Mouse (Mus musculus) CD4-positive, CD25-positive, alpha-beta regulatory T cell, adult 9 weeks (primary cell): Measurements from ENCODE around the gene Smco2. TPM values are rescaled to one million over a fixed set of nuclear protein-coding genes. Genes with fewer than 3 reads are reported as not detected.

Source experiments
- polyA plus RNA-seq: library from polyadenylated mRNA; unstranded; fragments of 100-300 nt; shearing (Covaris generic); gene quantifications from one replicate; pipeline ENCODE4 v1.2.1, GENCODE M21; 2017

Gene Smco2
- polyA plus RNA-seq, result not detected

GRCm38 (mm10) chr6:146850050-146850449, at the start of gene Smco2:
TSS of gene Smco2 (plus strand) at chr6:146850104.

GRCm38 (mm10) chr6:146887958-146888659, 38.2 kb downstream of the Smco2 start, which contains the start of gene Ppfibp1:
TSS of gene Ppfibp1 (plus strand) at chr6:146888487.

Other genes starting within 250 kb of the Smco2 start
- gene Med21, start 207.6 kb upstream of the Smco2 start, polyA plus RNA-seq, result 85.2 TPM
- 2.6 TPM for gene Tm7sf3, start 207.3 kb upstream of the Smco2 start, polyA plus RNA-seq
- 9.8 TPM for gene Stk38l, start 125.1 kb upstream of the Smco2 start, polyA plus RNA-seq
- gene Arntl2, start 54.0 kb upstream of the Smco2 start, polyA plus RNA-seq, result 0.12 TPM
- 7.9 TPM for gene Ppfibp1, start 38.4 kb downstream of the Smco2 start, polyA plus RNA-seq
- gene 1700034J05Rik, start 104.3 kb downstream of the Smco2 start, polyA plus RNA-seq, result not detected
- gene Rep15, start 182.5 kb downstream of the Smco2 start, polyA plus RNA-seq, result 0.22 TPM
- 61.1 TPM for gene Mrps35, start 192.7 kb downstream of the Smco2 start, polyA plus RNA-seq
- 0.48 TPM for gene Mansc4, start 236.9 kb downstream of the Smco2 start, polyA plus RNA-seq
- 6.6 TPM for gene Klhl42, start 241.3 kb downstream of the Smco2 start, polyA plus RNA-seq